Mouse (Mus musculus) myocyte (in vitro differentiated cells): ENCODE measurements around the gene Zfp871. TPM values are rescaled to one million over a fixed set of nuclear protein-coding genes. Genes with fewer than 3 reads are reported as not detected.
"Not testable (repeated sequence)": the region's sequence is repeated elsewhere in the genome, so short reads cannot be mapped to it uniquely, and the experiment has no call there.

Source experiments
- H3K27me3 ChIP-seq: one replicate; pipeline ENCODE4 v1.6.1; 2011; ENCODE audit not compliant: control insufficient read depth, insufficient read depth, insufficient read length
- H3K36me3 ChIP-seq: one replicate; pipeline ENCODE4 v1.6.1; 2011; ENCODE audit not compliant: control insufficient read depth, insufficient read depth
- H3K4me2 ChIP-seq: one replicate; pipeline ENCODE4 v1.6.1; 2011; ENCODE audit warnings: low read depth, control low read depth
- H3K4me3 ChIP-seq: one replicate; pipeline ENCODE4 v1.5.1; 2011; ENCODE audit warnings: mild to moderate bottlenecking, control low read depth, moderate library complexity
- H3K79me2 ChIP-seq: one replicate; pipeline ENCODE4 v1.6.1; 2011; ENCODE audit not compliant: control insufficient read depth, insufficient read depth
- H3ac ChIP-seq: one replicate; pipeline ENCODE4 v1.6.1; 2011; ENCODE audit not compliant: control insufficient read depth, insufficient read length
- CEBPB ChIP-seq: IDR thresholded peaks from 2 replicates; pipeline ENCODE4 v1.6.1; 2011; ENCODE audit warnings: mild to moderate bottlenecking, moderate library complexity; ENCODE audit not compliant: poor library complexity, insufficient read depth, severe bottlenecking
- E2F4 ChIP-seq: IDR thresholded peaks from one replicate; pipeline ENCODE4 v1.6.1; 2011; ENCODE audit warnings: mild to moderate bottlenecking, control low read depth, moderate library complexity; ENCODE audit not compliant: insufficient read depth
- MAX ChIP-seq: IDR thresholded peaks from one replicate; pipeline ENCODE4 v1.6.1; 2011; ENCODE audit warnings: low read depth, mild to moderate bottlenecking, control low read depth
- MYOD1 ChIP-seq, 3 experiments: IDR thresholded peaks; one replicate each; pipeline ENCODE4 v1.6.1; 2011; ENCODE audit warnings: control low read depth in 2 of 3, low read depth in 2 of 3, mild to moderate bottlenecking in 2 of 3, moderate library complexity in 1 of 3; ENCODE audit not compliant: insufficient read length in 2 of 3, control insufficient read depth in 1 of 3
- MYOG ChIP-seq, 3 experiments: IDR thresholded peaks; one replicate each; pipeline ENCODE4 v1.6.1; 2011; ENCODE audit warnings: control low read depth in 2 of 3, low read depth in 2 of 3, mild to moderate bottlenecking in 2 of 3; ENCODE audit not compliant: insufficient read length in 2 of 3, control insufficient read depth in 1 of 3, insufficient read depth in 1 of 3
- POLR2A ChIP-seq: IDR thresholded peaks from one replicate; pipeline ENCODE4 v1.6.1; 2011; ENCODE audit warnings: low read depth, mild to moderate bottlenecking, control low read depth, moderate library complexity; ENCODE audit not compliant: insufficient read length
- POLR2AphosphoS2 ChIP-seq: IDR thresholded peaks from one replicate; pipeline ENCODE4 v1.6.1; 2011; ENCODE audit warnings: low read depth, control low read depth; ENCODE audit not compliant: insufficient read length
- REST ChIP-seq: IDR thresholded peaks from one replicate; pipeline ENCODE4 v1.6.1; 2011; ENCODE audit warnings: mild to moderate bottlenecking, control low read depth, moderate library complexity; ENCODE audit not compliant: insufficient read depth, insufficient read length
- SRF ChIP-seq: IDR thresholded peaks from one replicate; pipeline ENCODE4 v1.6.1; 2011; ENCODE audit warnings: low read depth; ENCODE audit not compliant: control insufficient read depth, insufficient read length
- TCF12 ChIP-seq: IDR thresholded peaks from one replicate; pipeline ENCODE4 v1.6.1; 2011; ENCODE audit warnings: mild to moderate bottlenecking, control low read depth; ENCODE audit not compliant: poor library complexity, insufficient read depth, severe bottlenecking
- TCF3 ChIP-seq: IDR thresholded peaks from one replicate; pipeline ENCODE4 v1.6.1; 2011; ENCODE audit warnings: low read depth, control low read depth; ENCODE audit not compliant: insufficient read length
- USF1 ChIP-seq: IDR thresholded peaks from one replicate; pipeline ENCODE4 v1.6.1; 2011; ENCODE audit warnings: low read depth, mild to moderate bottlenecking, control low read depth, moderate library complexity
- polyA plus RNA-seq: library from polyadenylated mRNA; unstranded; fragments of >200 nt; fragmentation: generic; extraction: Trizol; gene quantifications from one replicate; pipeline ENCODE4 v1.2.1, GENCODE M21; 2012; ENCODE audit warnings: missing spikeins

Zfp871 gene
- polyA plus RNA-seq, 1 experiment, result 1.7 TPM

- Histone ChIP-seq H3K4me3 (no peak overlapping the region), H3K4me2 (no peak overlapping the region), H3K36me3 (no peaks in the 10 kb centered on the region), H3K79me2 (no peaks in the 10 kb centered on the region), H3K27me3 (peaks cover 5% of the 10 kb centered on the region), H3ac (no peak overlapping the region)
- TF ChIP-seq E2F4, result no peak
- no peak for TF ChIP-seq USF1
- TF ChIP-seq TCF12, result no peak
- TF ChIP-seq SRF, result no peak
- no peak for TF ChIP-seq REST
- no peak for TF ChIP-seq CEBPB
- TF ChIP-seq MAX, result no peak
- no peak for TF ChIP-seq MYOG (IDR thresholded peaks at IDR 0.05; ENCODE audit: control insufficient read depth in 1 of 3, insufficient read depth in 1 of 3, insufficient read length in 2 of 3, low read depth in 2 of 3)
- TF ChIP-seq TCF3, result no peak
- TF ChIP-seq POLR2A, result no peak
- TF ChIP-seq POLR2AphosphoS2, result no peak
- no peak for TF ChIP-seq MYOD1 (IDR thresholded peaks at IDR 0.05; ENCODE audit: control insufficient read depth in 1 of 3, insufficient read length in 2 of 3, low read depth in 2 of 3)
Observed at GRCm38 (mm10) chr17:32750611-32751010, 37.5 kb downstream of the Zfp871 start.

DNA sequence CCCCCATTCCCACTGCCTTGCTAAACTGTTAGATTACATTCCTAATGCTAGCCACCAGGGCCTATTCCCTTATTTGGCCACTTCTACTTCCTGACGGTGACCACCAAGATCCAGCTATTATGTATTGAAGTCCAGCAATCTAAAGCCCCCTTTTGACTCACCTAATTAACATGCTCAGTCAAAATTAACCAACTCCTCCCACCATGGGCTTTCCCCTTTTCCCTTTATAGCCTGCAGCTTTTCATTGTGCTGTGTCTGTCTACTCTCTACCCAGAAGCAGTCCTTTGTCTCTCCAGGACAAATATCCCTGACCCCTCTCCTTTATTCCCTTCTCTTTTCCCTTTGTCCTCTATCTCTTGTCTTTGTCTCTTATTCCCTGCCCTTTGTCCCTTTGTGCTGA lies 47.0 kb downstream of the Zfp871 start:
- Histone ChIP-seq H3K27me3 (no peaks in the 10 kb centered on the region), H3ac (no peak overlapping the region)

GRCm38 (mm10) chr17:32738406-32738805 lies 49.7 kb downstream of the Zfp871 start:
- Histone ChIP-seq H3K79me2 (no peaks in the 10 kb centered on the region), H3K4me3 (no peak overlapping the region), H3K36me3 (no peaks in the 10 kb centered on the region), H3K4me2 (no peak overlapping the region), H3ac (no peak overlapping the region), H3K27me3 (no peaks in the 10 kb centered on the region)
- no peak for TF ChIP-seq TCF12
- no peak for TF ChIP-seq CEBPB
- TF ChIP-seq USF1, result no peak

More for the DNA sequence above, 47.0 kb downstream of the Zfp871 start:
- Histone ChIP-seq H3K36me3 (no peaks in the 10 kb centered on the region), H3K4me2 (no peak overlapping the region), H3K79me2 (no peaks in the 10 kb centered on the region), H3K4me3 (no peak overlapping the region)
- TF ChIP-seq CEBPB (no peak), REST (no peak)

DNA sequence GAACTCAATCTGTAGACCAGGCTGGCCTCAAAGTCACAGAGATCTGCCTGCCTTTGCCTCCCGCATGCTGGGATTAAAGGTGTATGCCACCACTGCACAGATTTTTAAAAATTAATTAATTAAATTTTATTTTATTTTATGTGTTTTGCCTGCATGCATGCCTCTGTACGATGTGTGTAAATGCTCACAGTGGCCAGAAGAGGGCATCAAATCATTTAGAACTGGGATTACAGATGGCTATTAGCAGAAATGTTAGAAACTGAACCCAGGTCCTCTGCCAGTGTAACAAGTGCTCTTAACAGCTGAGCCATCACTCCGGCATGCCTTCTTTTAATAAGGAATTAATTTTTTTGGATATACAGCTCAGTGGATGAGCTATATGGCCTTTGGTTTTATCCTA lies 59.1 kb downstream of the Zfp871 start:
- H3K79me2 ChIP-seq, result no peaks in the 10 kb centered on the region
- no peak overlapping the region for H3ac ChIP-seq
- no peak overlapping the region for H3K4me3 ChIP-seq
- no peaks in the 10 kb centered on the region for H3K27me3 ChIP-seq
- no peak overlapping the region for H3K4me2 ChIP-seq
- no peak for TF ChIP-seq MYOD1 (IDR thresholded peaks at IDR 0.05; ENCODE audit: control insufficient read depth in 1 of 3, insufficient read length in 2 of 3, low read depth in 2 of 3)
- TF ChIP-seq TCF12, result no peak
- TF ChIP-seq USF1, result no peak
- no peak for TF ChIP-seq POLR2A
- no peak for TF ChIP-seq CEBPB
- no peaks in the 10 kb centered on the region for H3K36me3 ChIP-seq

GRCm38 (mm10) chr17:32726360-32726759 lies 61.7 kb downstream of the Zfp871 start:
- H3ac ChIP-seq, H3K79me2 ChIP-seq, H3K27me3 ChIP-seq, H3K4me3 ChIP-seq, H3K36me3 ChIP-seq, H3K4me2 ChIP-seq: not testable (repeated sequence)

- H3ac ChIP-seq, result no peak overlapping the region
- no peak overlapping the region for H3K4me3 ChIP-seq
- no peaks in the 10 kb centered on the region for H3K36me3 ChIP-seq
- H3K27me3 ChIP-seq, result no peaks in the 10 kb centered on the region
- TF ChIP-seq USF1 (no peak), SRF (no peak), POLR2AphosphoS2 (no peak), MAX (no peak), POLR2A (no peak), MYOD1 (IDR thresholded peaks at IDR 0.05; ENCODE audit: control insufficient read depth in 1 of 3, insufficient read length in 2 of 3, low read depth in 2 of 3) (no peak), TCF3 (no peak), E2F4 (no peak), CEBPB (no peak), MYOG (IDR thresholded peaks at IDR 0.05; ENCODE audit: control insufficient read depth in 1 of 3, insufficient read depth in 1 of 3, insufficient read length in 2 of 3, low read depth in 2 of 3) (no peak), REST (no peak)
- H3K4me2 ChIP-seq, result no peak overlapping the region
- no peaks in the 10 kb centered on the region for H3K79me2 ChIP-seq
Observed at GRCm38 (mm10) chr17:32722771-32723170, 65.3 kb downstream of the Zfp871 start.

DNA sequence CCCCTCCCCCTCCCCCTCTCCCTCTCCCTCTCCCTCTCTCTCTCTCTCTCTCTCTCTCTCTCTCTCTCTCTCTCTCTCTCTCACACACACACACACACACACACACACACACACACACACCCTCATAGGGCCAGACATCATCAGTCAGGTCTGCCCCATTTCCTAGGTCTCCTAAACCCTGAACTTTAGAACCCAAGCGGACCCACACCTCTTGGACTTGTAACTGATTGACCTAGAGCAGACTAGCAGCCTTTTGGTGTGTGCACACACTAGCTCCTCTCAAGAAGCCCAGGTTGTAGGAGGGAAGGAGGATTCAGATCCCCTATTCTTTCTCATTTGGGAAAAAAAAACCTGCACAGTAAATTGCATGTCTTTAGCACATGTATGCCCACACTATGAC lies 65.9 kb downstream of the Zfp871 start:
- H3K36me3 ChIP-seq, H3K79me2 ChIP-seq, H3K4me2 ChIP-seq: not testable (repeated sequence)

More for the DNA sequence above, 65.9 kb downstream of the Zfp871 start:
- not testable (repeated sequence) for H3ac ChIP-seq, H3K27me3 ChIP-seq, H3K4me3 ChIP-seq
